Mouse (Mus musculus) stomach, embryonic 15.5 days (tissue): Measurements from ENCODE around the gene Hykk. TPM values are rescaled to one million over a fixed set of nuclear protein-coding genes. Genes with fewer than 3 reads are reported as not detected.
"Not testable (repeated sequence)": the region's sequence is repeated elsewhere in the genome, so short reads cannot be mapped to it uniquely, and the experiment has no call there.

ENCODE experiments used
- ATAC-seq: fragments of 200-750 bp; cut with Nextera tagmentation; 2 replicates; pipeline ENCODE4 v1.8.0; 2017; ENCODE audit warnings: low read depth, moderate number of reproducible peaks, moderate TSS enrichment; ENCODE audit not compliant: insufficient read depth, low FRiP score
- H3K27ac ChIP-seq: fragments of 300-500 bp; sonication (generic); 2 replicates; pipeline ENCODE4 v1.5.1; 2015; ENCODE audit warnings: mild to moderate bottlenecking, inconsistent platforms
- H3K27me3 ChIP-seq: fragments of 300-500 bp; sonication (generic); replicated peaks from 2 replicates; pipeline ENCODE4 v1.6.1; 2015; ENCODE audit warnings: inconsistent platforms
- H3K36me3 ChIP-seq: fragments of 300-500 bp; sonication (generic); 2 replicates; pipeline ENCODE4 v1.6.1; 2015; ENCODE audit warnings: inconsistent platforms
- H3K4me1 ChIP-seq: fragments of 300-500 bp; sonication (generic); 2 replicates; pipeline ENCODE4 v1.6.1; 2015; ENCODE audit warnings: inconsistent platforms
- H3K4me2 ChIP-seq: fragments of 300-500 bp; sonication (generic); 2 replicates; pipeline ENCODE4 v1.6.1; 2015; ENCODE audit warnings: mild to moderate bottlenecking, inconsistent platforms
- H3K4me3 ChIP-seq: fragments of 300-500 bp; sonication (generic); replicated peaks from 2 replicates; pipeline ENCODE4 v1.5.1; 2015; ENCODE audit warnings: inconsistent platforms
- H3K9ac ChIP-seq: fragments of 300-500 bp; sonication (generic); 2 replicates; pipeline ENCODE4 v1.6.1; 2015; ENCODE audit warnings: inconsistent platforms
- H3K9me3 ChIP-seq: fragments of 300-500 bp; sonication (generic); 2 replicates; pipeline ENCODE4 v1.6.1; 2016; ENCODE audit warnings: inconsistent platforms
- WGBS: fragments of 180-500 bp; shearing (Covaris S2); methylation state at CpG from one replicate; pipeline ENCODE4 v1.1.7; 2015; 5-methylcytosine and 5-hydroxymethylcytosine counted together
- polyA plus RNA-seq: library from polyadenylated mRNA; unstranded; fragments of >200 nt; fragmentation: Nextera tagmentation; extraction: Ambion mirVana; gene quantifications from 2 replicates; pipeline ENCODE4 v1.2.1, GENCODE M21; 2015

Hykk gene
- polyA plus RNA-seq, 1 experiment from 2014 or later = 3.8 TPM

- 67% methylated on average over 2 of the region's 2 CpGs for WGBS
These were observed 15.3 kb downstream of the Hykk start for GRCm38 (mm10) chr9:54932379-54932778.

GRCm38 (mm10) chr9:54942071-54942470, 25.0 kb downstream of the Hykk start:
- WGBS = 83% methylated on average over 4 of the region's 4 CpGs
- Histone ChIP-seq H3K27ac (no peak overlapping the region), H3K9ac (no peak overlapping the region), H3K4me1 (no peaks in the 10 kb centered on the region), H3K4me3 (no peak overlapping the region), H3K36me3 (no peaks in the 10 kb centered on the region), H3K4me2 (no peak overlapping the region), H3K27me3 (no peaks in the 10 kb centered on the region), H3K9me3 (no peaks in the 10 kb centered on the region)
- no peak for ATAC-seq

More at GRCm38 (mm10) chr9:54932379-54932778, 15.3 kb downstream of the Hykk start:
- Histone ChIP-seq H3K4me3 (no peak overlapping the region), H3K27ac (no peak overlapping the region), H3K9me3 (no peaks in the 10 kb centered on the region), H3K27me3 (no peaks in the 10 kb centered on the region), H3K9ac (no peak overlapping the region), H3K36me3 (no peaks in the 10 kb centered on the region), H3K4me1 (no peaks in the 10 kb centered on the region), H3K4me2 (no peak overlapping the region)
- ATAC-seq = no peak

- ATAC-seq = no peak
- Histone ChIP-seq H3K4me3 (no peak overlapping the region), H3K4me2 (no peak overlapping the region), H3K4me1 (no peaks in the 10 kb centered on the region), H3K27me3 (no peaks in the 10 kb centered on the region), H3K36me3 (no peaks in the 10 kb centered on the region), H3K9me3 (no peaks in the 10 kb centered on the region), H3K9ac (no peak overlapping the region), H3K27ac (no peak overlapping the region)
- 65% methylated on average over 2 of the region's 2 CpGs for WGBS
These were observed 27.4 kb downstream of the Hykk start for GRCm38 (mm10) chr9:54944467-54944866.

GRCm38 (mm10) chr9:54946256-54946655, 29.2 kb downstream of the Hykk start:
- no peak overlapping the region for H3K27ac ChIP-seq
- no peaks in the 10 kb centered on the region for H3K36me3 ChIP-seq
- no peak overlapping the region for H3K4me3 ChIP-seq
- no peaks in the 10 kb centered on the region for H3K9me3 ChIP-seq
- no peak overlapping the region for H3K9ac ChIP-seq
- no peak for ATAC-seq
- WGBS = 64% methylated on average over 16 of the region's 16 CpGs
- H3K27me3 ChIP-seq = no peaks in the 10 kb centered on the region
- no peaks in the 10 kb centered on the region for H3K4me1 ChIP-seq
- H3K4me2 ChIP-seq = no peak overlapping the region

GRCm38 (mm10) chr9:54949465-54949864, 32.4 kb downstream of the Hykk start:
- Histone ChIP-seq H3K4me2 (no peak overlapping the region), H3K4me1 (0 out of 2 replicates have a peak, but pooled peaks cover 9% of the 10 kb centered on the region), H3K9ac (no peak overlapping the region), H3K27me3 (no peaks in the 10 kb centered on the region), H3K9me3 (no peaks in the 10 kb centered on the region), H3K4me3 (no peak overlapping the region), H3K27ac (no peak overlapping the region), H3K36me3 (0 out of 2 replicates have a peak, but pooled peaks cover 12% of the 10 kb centered on the region)
- no peak for ATAC-seq

- not testable (repeated sequence) for H3K27me3 ChIP-seq, H3K4me1 ChIP-seq, H3K9ac ChIP-seq, H3K9me3 ChIP-seq, ATAC-seq
- Histone ChIP-seq H3K36me3 (peaks cover 14% of the 10 kb centered on the region), H3K4me2 (peak overlapping the region; percentile 67), H3K27ac (peak overlapping the region; percentile 93), H3K4me3 (peak overlapping the region; percentile 77)
- 39% methylated on average over 8 of the region's 8 CpGs for WGBS
These were observed 33.1 kb downstream of the Hykk start for GRCm38 (mm10) chr9:54950162-54950561.

- under 1% methylated on average over 51 of the region's 65 CpGs for WGBS
These were observed 33.7 kb downstream of the Hykk start, which contains the start of the genes Psma4 and AY074887 for GRCm38 (mm10) chr9:54950575-54951321. Gene Psma4, plus strand, starts transcription at chr9:54950790. Gene AY074887, minus strand, starts transcription at chr9:54950998.

GRCm38 (mm10) chr9:54961059-54961458, 44.0 kb downstream of the Hykk start:
- 93% methylated on average over 4 of the region's 4 CpGs for WGBS
- Histone ChIP-seq H3K9me3 (no peaks in the 10 kb centered on the region), H3K4me1 (no peaks in the 10 kb centered on the region)

More at GRCm38 (mm10) chr9:54950575-54951321, 33.7 kb downstream of the Hykk start, which contains the start of the genes Psma4 and AY074887:
- ATAC-seq = peak; percentile 100
- Histone ChIP-seq H3K9me3 (no peaks in the 10 kb centered on the region), H3K9ac (peak within 1 kb of the TSS; percentile 78), H3K4me1 (0 out of 2 replicates have a peak, but pooled peaks cover 9% of the 10 kb centered on the region), H3K27me3 (no peaks in the 10 kb centered on the region), H3K27ac (peak within 1 kb of the TSS; percentile 93), H3K36me3 (peaks cover 19% of the 10 kb centered on the region), H3K4me2 (peak within 1 kb of the TSS; percentile 67), H3K4me3 (peak within 1 kb of the TSS; percentile 77)

GRCm38 (mm10) chr9:54963669-54964068, 46.6 kb downstream of the Hykk start:
- Histone ChIP-seq H3K36me3 (no peaks in the 10 kb centered on the region; the same call in 1 of the 2 replicates), H3K9me3 (no peaks in the 10 kb centered on the region), H3K27ac (no peak overlapping the region), H3K9ac (no peak overlapping the region), H3K4me2 (no peak overlapping the region), H3K27me3 (no peaks in the 10 kb centered on the region), H3K4me1 (no peaks in the 10 kb centered on the region), H3K4me3 (no peak overlapping the region)
- no peak for ATAC-seq

More at GRCm38 (mm10) chr9:54961059-54961458, 44.0 kb downstream of the Hykk start:
- Histone ChIP-seq H3K27me3 (no peaks in the 10 kb centered on the region), H3K4me2 (no peak overlapping the region), H3K27ac (no peak overlapping the region), H3K36me3 (peaks cover 18% of the 10 kb centered on the region), H3K9ac (no peak overlapping the region), H3K4me3 (no peak overlapping the region)
- ATAC-seq = no peak

- H3K9ac ChIP-seq = no peak overlapping the region
- no peak overlapping the region for H3K4me3 ChIP-seq
- no peaks in the 10 kb centered on the region for H3K9me3 ChIP-seq
- no peaks in the 10 kb centered on the region for H3K27me3 ChIP-seq
- H3K27ac ChIP-seq = no peak overlapping the region
- H3K4me2 ChIP-seq = no peak overlapping the region
- H3K36me3 ChIP-seq = no peaks in the 10 kb centered on the region
- 54% methylated on average over 8 of the region's 8 CpGs for WGBS
- no peaks in the 10 kb centered on the region for H3K4me1 ChIP-seq
- no peak for ATAC-seq
These were observed 53.0 kb downstream of the Hykk start for GRCm38 (mm10) chr9:54969972-54970637.

- WGBS = 66% methylated on average over 8 of the region's 8 CpGs
- Histone ChIP-seq H3K27me3 (peaks cover 33% of the 10 kb centered on the region), H3K36me3 (no peaks in the 10 kb centered on the region), H3K4me3 (peak within 1 kb of the TSS; percentile 63), H3K27ac (no peak within 1 kb of the TSS), H3K9ac (0 out of 2 replicates have a peak within 1 kb of the TSS, but pooled peaks have one; percentile 11), H3K9me3 (no peaks in the 10 kb centered on the region), H3K4me1 (0 out of 2 replicates have a peak, but pooled peaks cover 2% of the 10 kb centered on the region), H3K4me2 (peak within 1 kb of the TSS; percentile 98)
- ATAC-seq = no peak
These were observed 63.6 kb downstream of the Hykk start, which contains the start of gene Chrna5 for GRCm38 (mm10) chr9:54980674-54981073. Gene Chrna5, plus strand, starts transcription at chr9:54980880.
